Mouse (Mus musculus): Measurements from ENCODE around the gene Mup2.
"Not testable (repeated sequence)": the region's sequence is repeated elsewhere in the genome, so short reads cannot be mapped to it uniquely, and the experiment has no call there.

The Mup2 gene

DNA sequence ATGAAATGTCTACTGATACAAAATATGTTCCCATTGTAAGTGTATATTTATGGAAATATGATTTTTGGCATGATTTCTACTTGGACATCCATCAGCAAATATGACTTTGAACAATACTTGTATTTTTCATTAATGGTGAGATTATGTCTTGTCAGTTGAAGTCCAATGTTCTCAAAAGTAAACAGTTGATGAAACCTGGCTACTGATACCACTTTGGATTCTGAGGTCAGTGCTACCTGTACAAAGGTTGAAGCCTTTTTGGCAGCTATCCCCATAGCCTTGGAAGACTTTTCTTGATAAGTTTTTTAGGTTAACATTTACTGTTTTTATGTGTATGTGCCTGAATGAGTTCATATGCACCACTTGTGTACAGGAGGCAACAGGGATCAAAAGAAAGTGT is at the start of gene Mup2:
Mup2 (minus strand) TSS at position 101 of the 400 bp plus-strand sequence.
- DNase-seq (ENCODE audit: low read depth, low spot score) = not testable (repeated sequence)
